Mouse (Mus musculus) ZHBTc4 (cell line): ENCODE measurements around the gene Pdgfd.
A peak's percentile ranks its signal among the peaks of the same experiment; 100 is the strongest.

ENCODE experiments used
- DNase-seq: peaks from one replicate; pipeline ENCODE4 v3.0.0-alpha.2; 2011; ENCODE audit warnings: low read depth, low spot score

Pdgfd gene

GRCm38 (mm10) chr9:6305847-6306246 is 137.5 kb downstream of the Pdgfd start:
- no peak for DNase-seq

GRCm38 (mm10) chr9:6317114-6317513 is 148.7 kb downstream of the Pdgfd start:
- no peak for DNase-seq

GRCm38 (mm10) chr9:6325408-6325807 is 157.0 kb downstream of the Pdgfd start:
- no peak for DNase-seq

GRCm38 (mm10) chr9:6333499-6333898 is 165.1 kb downstream of the Pdgfd start:
- DNase-seq, result no peak

- DNase-seq, result no peak
Observed at GRCm38 (mm10) chr9:6336236-6336635, 167.9 kb downstream of the Pdgfd start.

GRCm38 (mm10) chr9:6337891-6338290 is 169.5 kb downstream of the Pdgfd start:
- no peak for DNase-seq

- no peak for DNase-seq
Observed at GRCm38 (mm10) chr9:6338344-6338743, 170.0 kb downstream of the Pdgfd start.

- no peak for DNase-seq
Observed at GRCm38 (mm10) chr9:6339394-6339793, 171.0 kb downstream of the Pdgfd start.

GRCm38 (mm10) chr9:6340750-6341149 is 172.4 kb downstream of the Pdgfd start:
- DNase-seq, result no peak

- DNase-seq, result no peak
Observed at GRCm38 (mm10) chr9:6342854-6343253, 174.5 kb downstream of the Pdgfd start.

- no peak for DNase-seq
Observed at GRCm38 (mm10) chr9:6344514-6344913, 176.1 kb downstream of the Pdgfd start.

GRCm38 (mm10) chr9:6344924-6345323 is 176.5 kb downstream of the Pdgfd start:
- DNase-seq, result no peak

GRCm38 (mm10) chr9:6345366-6345765 is 177.0 kb downstream of the Pdgfd start:
- no peak for DNase-seq

GRCm38 (mm10) chr9:6353257-6353960 is 185.0 kb downstream of the Pdgfd start:
- no peak for DNase-seq

- DNase-seq, result no peak
Observed at GRCm38 (mm10) chr9:6360795-6361194, 192.4 kb downstream of the Pdgfd start.

GRCm38 (mm10) chr9:6366550-6366949 is 198.2 kb downstream of the Pdgfd start:
- peak; percentile 75 for DNase-seq

- DNase-seq, result no peak
Observed at GRCm38 (mm10) chr9:6401764-6402163, 233.4 kb downstream of the Pdgfd start.

- no peak for DNase-seq
Observed at GRCm38 (mm10) chr9:6406535-6406934, 238.2 kb downstream of the Pdgfd start.

- no peak for DNase-seq
Observed at GRCm38 (mm10) chr9:6407972-6408371, 239.6 kb downstream of the Pdgfd start.

- no peak for DNase-seq
Observed at GRCm38 (mm10) chr9:6424606-6425005, 256.2 kb downstream of the Pdgfd start.
